Mouse (Mus musculus) megakaryocyte, embryonic 14.5 days (primary cell): ENCODE measurements around the gene Arid3a.

ENCODE experiments used
- FLI1 ChIP-seq: IDR thresholded peaks from 2 replicates; pipeline ENCODE4 v1.6.1; 2012; ENCODE audit warnings: low read length, inconsistent platforms, mixed read lengths
- GATA1 ChIP-seq: IDR thresholded peaks from 3 replicates; pipeline ENCODE4 v1.6.1; 2012; ENCODE audit warnings: mixed read lengths, low read length, inconsistent platforms, borderline replicate concordance

DNA sequence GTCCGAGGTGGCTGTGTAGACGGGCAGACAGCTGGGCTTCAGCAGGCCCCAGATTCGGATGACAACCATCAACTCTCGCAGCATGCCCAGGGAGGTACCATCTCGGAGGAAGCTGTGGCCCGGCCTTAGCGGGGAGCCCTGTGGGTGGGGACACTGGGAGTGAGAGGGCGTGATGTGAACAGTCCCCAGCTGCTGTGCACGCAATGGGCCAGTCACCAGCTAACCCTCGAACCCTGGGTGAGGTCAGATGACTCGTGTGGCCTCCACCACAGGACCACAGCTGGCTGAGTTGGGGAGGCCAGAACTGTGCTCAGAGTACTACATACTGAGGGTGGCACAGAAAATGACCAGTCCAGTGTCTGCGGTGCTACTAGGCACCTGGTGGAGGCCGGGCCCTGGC lies 30.0 kb upstream of the Arid3a start:
- TF ChIP-seq GATA1 (no peak), FLI1 (no peak)
